Mouse (Mus musculus) G1E (cell line): ENCODE measurements around the gene Mphosph9.

Experiments used
- CTCF ChIP-seq: IDR thresholded peaks from 2 replicates; pipeline ENCODE4 v1.5.1; 2012; ENCODE audit warnings: low read depth, low read length, inconsistent platforms, mixed read lengths
- TAL1 ChIP-seq: conservative IDR thresholded peaks from 2 replicates; pipeline ENCODE4 v1.6.1; 2012; ENCODE audit warnings: low read depth, low read length, inconsistent platforms, mixed read lengths

DNA sequence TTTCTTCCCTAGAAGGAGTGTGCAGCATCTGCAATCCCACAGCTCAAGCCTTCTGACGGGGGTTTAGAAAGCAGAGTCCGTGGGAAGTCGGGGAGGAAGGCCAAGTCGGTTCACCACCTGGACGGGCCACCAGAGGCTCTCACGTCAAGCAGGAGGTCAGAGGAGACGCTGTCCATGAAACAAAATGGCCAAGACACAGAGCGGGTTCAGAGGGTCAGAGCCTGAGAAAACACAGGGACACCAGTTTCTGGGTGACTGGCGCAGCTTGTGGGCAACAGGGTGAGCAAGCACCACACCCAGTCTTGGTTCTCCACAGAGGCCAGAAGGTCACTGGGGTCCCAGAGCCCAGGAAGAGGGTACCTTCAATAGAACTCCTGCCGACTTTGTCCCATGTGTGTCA lies 112.1 kb downstream of the Mphosph9 start:
- TF ChIP-seq CTCF (no peak), TAL1 (no peak)
